Mouse (Mus musculus): ENCODE measurements around the gene Kif1b. TPM values are rescaled to one million over a fixed set of nuclear protein-coding genes. Genes with fewer than 3 reads are reported as not detected.

Kif1b gene
- polyA plus RNA-seq, 1 experiment = 19.4 TPM

DNA sequence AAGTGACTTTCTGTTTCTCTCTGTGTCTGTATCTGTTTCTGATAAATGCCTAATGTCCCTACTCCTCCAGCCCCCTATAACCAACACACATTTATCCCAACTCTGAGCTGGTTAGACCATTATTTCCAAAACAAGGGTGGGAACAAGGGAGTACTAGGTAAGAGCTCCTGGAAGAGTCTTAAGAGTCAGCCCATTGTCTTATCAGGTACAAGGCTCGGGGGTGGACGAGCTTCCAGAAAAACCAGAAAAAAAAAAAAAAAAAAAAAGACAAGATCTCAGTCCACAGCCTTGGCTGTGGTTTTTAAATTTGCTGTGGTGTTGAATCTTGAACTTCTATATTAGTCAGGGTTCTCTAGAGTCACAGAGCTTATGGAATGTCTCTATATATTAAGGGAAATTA lies 139.5 kb downstream of the Kif1b start:
- Histone ChIP-seq H3K4me1 (ENCODE audit: control insufficient read depth, insufficient read depth, insufficient read length, low read length) (peaks cover 23% of the 10 kb centered on the region), H3K36me3 (ENCODE audit: control insufficient read depth, insufficient read depth, low read length) (peaks cover 21% of the 10 kb centered on the region), H3K27ac (ENCODE audit: insufficient read depth, low read depth, low read length) (peak overlapping the region; percentile 57), H3K4me3 (ENCODE audit: low read depth, low read length) (no peak overlapping the region), H3K27me3 (ENCODE audit: control insufficient read depth, insufficient read depth, low read length) (no peaks in the 10 kb centered on the region)
- no peak for TF ChIP-seq CTCF (IDR thresholded peaks at IDR 0.05; ENCODE audit: extremely low read depth, insufficient read length, insufficient replicate concordance, low read depth, low read length)
- no peak for TF ChIP-seq POLR2A (IDR thresholded peaks at IDR 0.05; ENCODE audit: low read depth, low read length)
- WGBS = 40% methylated on average over 2 of the region's 2 CpGs

DNA sequence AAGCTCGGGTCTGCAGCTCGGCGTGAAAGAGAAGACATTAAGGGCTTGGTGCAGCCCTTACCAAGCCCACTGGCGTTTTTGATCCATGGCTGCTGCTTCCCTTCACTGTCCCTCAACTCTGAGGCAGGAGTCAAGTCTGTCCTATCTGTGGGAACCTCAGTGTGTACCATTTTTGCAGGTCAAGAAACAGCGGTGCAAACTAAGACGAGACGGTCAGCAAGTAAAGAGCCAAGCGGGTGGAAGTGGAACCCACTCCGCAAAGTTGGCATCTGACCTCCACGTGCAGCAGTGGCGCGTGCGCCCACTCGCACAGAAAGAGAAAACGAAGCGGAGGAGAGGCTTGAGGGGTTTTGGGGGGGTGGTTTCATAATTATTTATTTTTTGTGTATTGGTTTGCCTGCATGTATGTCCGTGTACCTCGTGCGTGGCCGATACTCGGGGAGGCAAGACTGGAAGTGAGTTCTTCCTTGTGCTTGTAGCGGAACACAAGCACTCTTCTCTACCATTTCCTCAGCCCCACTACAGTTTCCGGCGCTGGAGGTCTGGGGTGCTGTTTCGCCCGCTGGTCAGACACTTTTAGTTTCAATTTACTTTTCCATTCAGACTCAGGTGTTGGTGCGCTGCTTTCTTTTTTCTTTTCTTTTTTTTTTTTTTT lies 140.4 kb downstream of the Kif1b start:
- Histone ChIP-seq H3K27ac (ENCODE audit: insufficient read depth, low read depth, low read length) (peak overlapping the region; percentile 85), H3K27me3 (ENCODE audit: control insufficient read depth, insufficient read depth, low read length) (no peaks in the 10 kb centered on the region), H3K4me3 (ENCODE audit: low read depth, low read length) (peak overlapping the region; percentile 94), H3K36me3 (ENCODE audit: control insufficient read depth, insufficient read depth, low read length) (peaks cover 25% of the 10 kb centered on the region), H3K4me1 (ENCODE audit: control insufficient read depth, insufficient read depth, insufficient read length, low read length) (peaks cover 20% of the 10 kb centered on the region)
- WGBS = under 1% methylated on average over 27 of the region's 27 CpGs
- TF ChIP-seq POLR2A (IDR thresholded peaks at IDR 0.05; ENCODE audit: low read depth, low read length) (peak; percentile 37; the same call in 1 of the 2 replicates), CTCF (IDR thresholded peaks at IDR 0.05; ENCODE audit: extremely low read depth, insufficient read length, insufficient replicate concordance, low read depth, low read length) (no peak)

DNA sequence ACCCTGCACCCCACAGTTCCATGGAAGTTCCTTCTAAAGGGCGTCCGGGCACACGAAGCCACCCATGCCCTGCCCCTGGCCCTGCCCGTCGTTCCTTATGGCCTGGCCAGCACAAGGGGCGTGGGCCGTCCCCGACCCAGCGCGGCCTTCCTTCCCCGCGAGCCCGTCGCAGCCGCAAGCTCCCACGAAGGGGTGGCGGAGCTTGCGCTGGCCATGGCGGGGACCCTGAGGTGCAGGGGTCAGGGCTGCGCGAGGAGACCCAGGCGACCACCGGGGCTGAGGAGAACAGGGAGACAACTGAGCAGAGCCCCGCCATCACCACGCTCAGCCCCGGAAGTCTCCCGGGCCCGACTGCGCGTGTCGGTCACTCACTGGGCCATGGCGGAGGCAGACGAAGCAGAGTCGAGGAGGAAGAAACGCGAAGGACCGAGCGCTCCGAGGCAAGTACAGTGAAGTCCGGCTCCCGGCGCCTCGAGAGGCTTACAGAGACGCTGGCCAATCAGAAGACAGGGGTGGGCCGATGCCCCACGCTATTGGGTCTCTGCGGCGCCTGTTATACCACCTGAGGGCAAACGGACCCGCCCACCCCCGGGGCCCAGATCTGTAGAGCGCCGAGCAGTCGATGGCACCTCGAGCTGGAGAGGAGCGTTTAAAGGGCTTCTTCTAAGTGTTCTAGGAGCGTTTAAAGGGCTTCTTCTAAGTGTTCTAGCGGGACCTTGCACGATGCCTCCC lies 141.1 kb downstream of the Kif1b start, which contains the start of gene Pgd:
TSS of gene Pgd (minus strand) at position 557 of the 732 bp plus-strand sequence.
- under 1% methylated on average over 59 of the region's 59 CpGs for WGBS
- H3K27me3 ChIP-seq (ENCODE audit: control insufficient read depth, insufficient read depth, low read length) = no peaks in the 10 kb centered on the region
- peaks cover 17% of the 10 kb centered on the region; the same call in 1 of the 2 replicates for H3K4me1 ChIP-seq (ENCODE audit: control insufficient read depth, insufficient read depth, insufficient read length, low read length)
- peak; percentile 96 for TF ChIP-seq POLR2A (IDR thresholded peaks at IDR 0.05; ENCODE audit: low read depth, low read length)
- TF ChIP-seq CTCF (IDR thresholded peaks at IDR 0.05; ENCODE audit: extremely low read depth, insufficient read length, insufficient replicate concordance, low read depth, low read length) = no peak
- H3K4me3 ChIP-seq (ENCODE audit: low read depth, low read length) = peak within 1 kb of the TSS; percentile 94
- peaks cover 30% of the 10 kb centered on the region for H3K36me3 ChIP-seq (ENCODE audit: control insufficient read depth, insufficient read depth, low read length)
- H3K27ac ChIP-seq (ENCODE audit: insufficient read depth, low read depth, low read length) = peak within 1 kb of the TSS; percentile 96

DNA sequence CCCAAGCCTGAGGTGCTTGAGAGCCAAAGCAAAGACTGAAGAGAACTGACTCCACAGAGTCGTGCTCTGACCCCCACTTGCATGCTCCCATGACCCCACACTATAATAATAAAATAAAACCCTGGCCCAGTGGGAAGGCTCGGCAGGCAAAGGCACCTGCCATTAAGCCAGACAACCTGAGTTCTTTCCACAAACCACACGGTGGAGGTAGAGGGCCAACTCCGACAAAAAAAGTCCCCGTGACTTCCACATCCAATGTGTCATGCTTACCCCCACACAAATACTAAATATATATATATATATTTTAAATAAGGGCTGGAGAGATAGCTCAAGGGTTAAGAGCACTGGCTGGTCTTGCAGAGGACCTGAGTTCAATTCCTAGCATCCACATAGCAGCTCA lies 143.3 kb downstream of the Kif1b start:
- H3K36me3 ChIP-seq (ENCODE audit: control insufficient read depth, insufficient read depth, low read length) = peaks cover 49% of the 10 kb centered on the region
- WGBS = 30% methylated on average over 5 of the region's 5 CpGs
- peaks cover 9% of the 10 kb centered on the region; the same call in 1 of the 2 replicates for H3K4me1 ChIP-seq (ENCODE audit: control insufficient read depth, insufficient read depth, insufficient read length, low read length)
- H3K27me3 ChIP-seq (ENCODE audit: control insufficient read depth, insufficient read depth, low read length) = no peaks in the 10 kb centered on the region
- no peak overlapping the region for H3K27ac ChIP-seq (ENCODE audit: insufficient read depth, low read depth, low read length)
- TF ChIP-seq POLR2A (IDR thresholded peaks at IDR 0.05; ENCODE audit: low read depth, low read length) (no peak), CTCF (IDR thresholded peaks at IDR 0.05; ENCODE audit: extremely low read depth, insufficient read length, insufficient replicate concordance, low read depth, low read length) (peak; percentile 37; the same call in 1 of the 2 replicates)
- no peak overlapping the region for H3K4me3 ChIP-seq (ENCODE audit: low read depth, low read length)

DNA sequence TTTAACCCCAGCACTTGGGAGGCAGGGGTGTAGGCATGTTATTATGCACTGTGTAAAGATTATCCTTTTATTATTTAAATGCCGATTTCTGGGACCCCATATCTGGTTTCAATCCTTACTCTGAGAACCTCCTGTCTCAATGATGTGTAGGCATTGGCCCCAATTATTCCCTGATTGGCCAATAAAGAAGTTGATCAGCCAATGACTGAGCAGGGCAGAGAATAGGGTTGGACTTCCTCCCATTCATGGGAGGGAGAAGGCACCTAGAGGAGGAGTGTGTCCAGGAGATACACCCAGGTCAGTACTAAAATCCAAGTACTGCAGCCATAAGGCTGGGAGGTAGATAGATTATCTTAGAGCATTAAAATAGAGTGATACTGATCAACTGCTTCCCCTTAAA lies 144.3 kb downstream of the Kif1b start:
- WGBS = 50% methylated on average over 1 of the region's 1 CpGs
- peaks cover 59% of the 10 kb centered on the region for H3K36me3 ChIP-seq (ENCODE audit: control insufficient read depth, insufficient read depth, low read length)
- no peak for TF ChIP-seq CTCF (IDR thresholded peaks at IDR 0.05; ENCODE audit: extremely low read depth, insufficient read length, insufficient replicate concordance, low read depth, low read length)

DNA sequence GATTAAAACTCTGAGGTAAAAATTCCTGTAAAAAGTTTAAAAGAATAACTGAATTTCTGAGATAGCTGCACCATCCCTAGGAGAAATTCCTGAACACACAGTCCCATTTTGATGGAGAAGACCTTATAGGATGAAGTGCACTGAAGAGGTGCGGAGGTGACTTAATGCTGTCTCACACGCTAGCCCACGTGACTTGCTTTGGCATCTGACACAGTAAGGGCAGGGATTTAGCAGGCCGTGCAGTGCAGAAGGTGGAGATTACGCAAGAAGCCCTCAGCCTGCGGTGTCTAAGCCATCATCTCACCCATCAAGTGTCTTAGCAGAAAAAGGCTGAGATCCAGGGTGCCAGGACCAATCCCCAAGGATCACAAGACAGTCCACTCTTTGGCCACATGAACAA lies 146.3 kb downstream of the Kif1b start:
- no peak overlapping the region for H3K4me3 ChIP-seq (ENCODE audit: low read depth, low read length)
- peaks cover 77% of the 10 kb centered on the region for H3K36me3 ChIP-seq (ENCODE audit: control insufficient read depth, insufficient read depth, low read length)
- TF ChIP-seq POLR2A (IDR thresholded peaks at IDR 0.05; ENCODE audit: low read depth, low read length) = no peak
- TF ChIP-seq CTCF (IDR thresholded peaks at IDR 0.05; ENCODE audit: extremely low read depth, insufficient read length, insufficient replicate concordance, low read depth, low read length) = no peak
- H3K27me3 ChIP-seq (ENCODE audit: control insufficient read depth, insufficient read depth, low read length) = no peaks in the 10 kb centered on the region
- 0 out of 2 replicates have a peak, but pooled peaks cover 5% of the 10 kb centered on the region for H3K4me1 ChIP-seq (ENCODE audit: control insufficient read depth, insufficient read depth, insufficient read length, low read length)
- 87% methylated on average over 6 of the region's 6 CpGs for WGBS
- no peak overlapping the region for H3K27ac ChIP-seq (ENCODE audit: insufficient read depth, low read depth, low read length)

More for the DNA sequence above, 144.3 kb downstream of the Kif1b start:
- H3K27me3 ChIP-seq (ENCODE audit: control insufficient read depth, insufficient read depth, low read length) = no peaks in the 10 kb centered on the region
- H3K27ac ChIP-seq (ENCODE audit: insufficient read depth, low read depth, low read length) = no peak overlapping the region
- H3K4me3 ChIP-seq (ENCODE audit: low read depth, low read length) = no peak overlapping the region
- H3K4me1 ChIP-seq (ENCODE audit: control insufficient read depth, insufficient read depth, insufficient read length, low read length) = 0 out of 2 replicates have a peak, but pooled peaks cover 5% of the 10 kb centered on the region

DNA sequence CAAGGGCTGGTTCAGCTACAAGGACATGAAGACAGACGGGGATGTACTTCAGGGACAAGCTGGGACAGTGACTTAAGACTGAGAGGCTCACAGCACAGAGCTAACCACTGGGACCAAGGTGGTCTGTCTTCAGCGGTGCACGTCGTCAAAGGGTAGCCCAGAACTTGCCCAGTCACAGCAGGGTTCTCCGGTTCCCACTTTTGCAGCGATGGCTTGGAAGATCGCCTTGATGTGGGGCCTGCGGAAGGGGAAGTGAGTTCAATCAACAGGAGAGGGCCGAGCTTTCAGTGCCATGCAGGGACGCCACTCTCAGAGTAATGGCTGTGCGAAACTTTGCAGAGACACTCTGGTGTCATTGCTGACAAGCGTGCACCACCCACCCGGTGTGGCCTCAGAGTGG lies 147.6 kb downstream of the Kif1b start:
- no peaks in the 10 kb centered on the region for H3K27me3 ChIP-seq (ENCODE audit: control insufficient read depth, insufficient read depth, low read length)
- no peak overlapping the region for H3K4me3 ChIP-seq (ENCODE audit: low read depth, low read length)
- H3K4me1 ChIP-seq (ENCODE audit: control insufficient read depth, insufficient read depth, insufficient read length, low read length) = 0 out of 2 replicates have a peak, but pooled peaks cover 1% of the 10 kb centered on the region
- no peak overlapping the region for H3K27ac ChIP-seq (ENCODE audit: insufficient read depth, low read depth, low read length)
- WGBS = 83% methylated on average over 13 of the region's 13 CpGs
- TF ChIP-seq POLR2A (IDR thresholded peaks at IDR 0.05; ENCODE audit: low read depth, low read length) = no peak
- no peak for TF ChIP-seq CTCF (IDR thresholded peaks at IDR 0.05; ENCODE audit: extremely low read depth, insufficient read length, insufficient replicate concordance, low read depth, low read length)
- peaks cover 82% of the 10 kb centered on the region for H3K36me3 ChIP-seq (ENCODE audit: control insufficient read depth, insufficient read depth, low read length)
